Mouse (Mus musculus) liver, embryonic 12.5 days (tissue): Measurements from ENCODE around the gene Scn1b. TPM values are rescaled to one million over a fixed set of nuclear protein-coding genes. Genes with fewer than 3 reads are reported as not detected.

ENCODE experiments used
- ATAC-seq: fragments of 200-750 bp; cut with Nextera tagmentation; 2 replicates; pipeline ENCODE4 v1.8.0; 2017; ENCODE audit warnings: moderate number of reproducible peaks, mild to moderate bottlenecking, moderate library complexity
- H3K27ac ChIP-seq: fragments of 300-500 bp; sonication (generic); 2 replicates; pipeline ENCODE4 v1.5.1; 2016; ENCODE audit warnings: mild to moderate bottlenecking
- H3K27me3 ChIP-seq: fragments of 300-500 bp; sonication (generic); replicated peaks from 2 replicates; pipeline ENCODE4 v1.6.1; 2016; ENCODE audit warnings: mild to moderate bottlenecking, moderate library complexity
- H3K36me3 ChIP-seq: fragments of 300-500 bp; sonication (generic); 2 replicates; pipeline ENCODE4 v1.6.1; 2016; ENCODE audit warnings: mild to moderate bottlenecking, moderate library complexity
- H3K4me1 ChIP-seq: fragments of 300-500 bp; sonication (generic); 2 replicates; pipeline ENCODE4 v1.6.1; 2016
- H3K4me2 ChIP-seq: fragments of 300-500 bp; sonication (generic); 2 replicates; pipeline ENCODE4 v1.6.1; 2016; ENCODE audit warnings: mild to moderate bottlenecking, moderate library complexity
- H3K4me3 ChIP-seq: fragments of 300-500 bp; sonication (generic); 2 replicates; pipeline ENCODE4 v1.5.1; 2016; ENCODE audit warnings: mild to moderate bottlenecking, moderate library complexity
- H3K9ac ChIP-seq: fragments of 300-500 bp; sonication (generic); 2 replicates; pipeline ENCODE4 v1.6.1; 2016; ENCODE audit warnings: mild to moderate bottlenecking, moderate library complexity
- H3K9me3 ChIP-seq: fragments of 300-500 bp; sonication (generic); replicated peaks from 2 replicates; pipeline ENCODE4 v1.6.1; 2016; ENCODE audit warnings: mild to moderate bottlenecking, moderate library complexity
- WGBS: fragments of 180-500 bp; shearing (Covaris S2); methylation state at CpG from one replicate; pipeline ENCODE4 v1.1.7; 2016; ENCODE audit not compliant: insufficient replicate concordance; 5-methylcytosine and 5-hydroxymethylcytosine counted together
- polyA plus RNA-seq: library from polyadenylated mRNA; unstranded; fragments of >200 nt; fragmentation: Nextera tagmentation; extraction: Ambion mirVana; gene quantifications from 2 replicates; pipeline ENCODE4 v1.2.1, GENCODE M21; 2016

Scn1b gene
- 0.97 and 1.2 TPM in 2 replicates for polyA plus RNA-seq

DNA sequence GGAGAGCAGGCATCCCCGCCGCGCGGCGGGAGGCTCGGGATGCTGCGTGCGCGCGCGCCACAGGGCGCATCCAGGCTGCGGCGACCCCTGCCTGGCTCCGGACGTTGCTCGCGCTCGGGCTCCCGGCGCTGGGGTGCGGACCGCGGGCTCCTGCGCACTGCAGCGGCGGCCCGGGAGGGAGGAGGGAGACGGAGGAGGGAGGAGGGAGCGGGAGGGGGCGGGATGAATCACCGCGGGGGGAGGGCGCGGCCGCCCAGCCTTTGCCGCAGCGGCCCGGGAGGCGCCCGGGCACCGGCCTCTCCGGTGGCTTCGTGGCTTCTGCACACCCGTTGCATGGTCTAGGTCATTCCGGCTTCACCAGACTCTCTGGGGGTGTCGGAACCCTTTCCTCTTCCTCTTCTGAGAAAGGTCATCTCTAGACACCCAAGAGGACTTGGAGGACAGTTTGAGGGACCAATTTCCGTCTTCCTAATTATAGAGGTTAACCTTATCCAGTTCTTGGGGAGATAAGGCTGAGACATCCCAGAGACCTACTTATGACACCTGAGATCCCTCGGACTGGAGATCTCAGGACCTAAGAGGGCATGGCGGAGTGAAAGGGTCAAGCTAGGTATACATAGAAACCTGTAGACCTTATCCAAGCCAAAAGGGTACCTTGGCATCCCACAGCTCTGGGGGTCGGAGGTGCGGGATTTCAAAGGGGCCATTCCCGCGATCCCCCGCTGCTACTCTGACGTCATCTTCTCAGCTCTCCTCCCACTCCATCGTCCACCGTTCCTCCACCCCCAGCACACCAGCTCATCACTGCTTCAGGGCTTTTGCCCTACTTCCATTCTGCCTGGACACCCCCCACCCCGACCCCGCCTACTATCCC, at the start of gene Scn1b:
TSS of gene Scn1b (minus strand) at position 153 of the 874 bp plus-strand sequence.
- Histone ChIP-seq H3K9ac (peak within 1 kb of the TSS; percentile 39), H3K27me3 (peaks cover 55% of the 10 kb centered on the region), H3K4me1 (peaks cover 11% of the 10 kb centered on the region; the same call in 1 of the 2 replicates), H3K9me3 (no peaks in the 10 kb centered on the region), H3K36me3 (peaks cover 40% of the 10 kb centered on the region), H3K27ac (no peak within 1 kb of the TSS), H3K4me2 (peak within 1 kb of the TSS; percentile 73), H3K4me3 (peak within 1 kb of the TSS; percentile 54)
- 3% methylated on average over 37 of the region's 60 CpGs for WGBS
- ATAC-seq, result no peak; the same call in 1 of the 2 replicates

DNA sequence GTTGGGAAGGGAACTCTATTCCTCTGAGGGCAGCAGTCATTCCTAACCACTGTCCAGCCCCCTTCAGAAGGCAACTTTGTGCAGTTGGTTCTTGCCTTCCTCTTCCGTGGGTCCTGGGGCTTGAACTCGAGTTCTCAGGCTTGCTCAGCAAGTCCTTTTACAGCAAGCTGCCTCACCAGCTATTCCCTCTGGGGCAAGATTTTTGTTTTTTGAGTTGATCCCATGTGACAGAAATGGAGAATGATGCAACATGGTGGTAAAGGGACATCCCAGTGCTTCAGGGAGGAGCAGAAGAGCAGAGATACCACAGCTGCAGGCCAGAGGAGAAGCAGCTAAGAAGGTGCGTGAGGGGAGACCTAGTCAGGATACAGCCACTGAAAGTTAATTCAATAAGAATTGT, 48.3 kb upstream of the Scn1b start:
- Histone ChIP-seq H3K36me3 (no peaks in the 10 kb centered on the region), H3K4me2 (no peak overlapping the region), H3K27ac (no peak overlapping the region), H3K4me3 (no peak overlapping the region), H3K4me1 (no peaks in the 10 kb centered on the region), H3K9me3 (no peaks in the 10 kb centered on the region), H3K9ac (no peak overlapping the region), H3K27me3 (peaks cover 4% of the 10 kb centered on the region)
- 55% methylated on average over 3 of the region's 3 CpGs for WGBS
- no peak for ATAC-seq

- H3K4me1 ChIP-seq, result no peaks in the 10 kb centered on the region
- H3K36me3 ChIP-seq, result no peaks in the 10 kb centered on the region
- no peak overlapping the region for H3K4me3 ChIP-seq
- no peak for ATAC-seq
- no peak overlapping the region for H3K4me2 ChIP-seq
- no peaks in the 10 kb centered on the region for H3K9me3 ChIP-seq
- no peak overlapping the region for H3K27ac ChIP-seq
- WGBS, result 48% methylated on average over 8 of the region's 8 CpGs
- peaks cover 4% of the 10 kb centered on the region for H3K27me3 ChIP-seq
- H3K9ac ChIP-seq, result no peak overlapping the region
These were observed 47.7 kb upstream of the Scn1b start for GRCm38 (mm10) chr7:31174466-31174865.

DNA sequence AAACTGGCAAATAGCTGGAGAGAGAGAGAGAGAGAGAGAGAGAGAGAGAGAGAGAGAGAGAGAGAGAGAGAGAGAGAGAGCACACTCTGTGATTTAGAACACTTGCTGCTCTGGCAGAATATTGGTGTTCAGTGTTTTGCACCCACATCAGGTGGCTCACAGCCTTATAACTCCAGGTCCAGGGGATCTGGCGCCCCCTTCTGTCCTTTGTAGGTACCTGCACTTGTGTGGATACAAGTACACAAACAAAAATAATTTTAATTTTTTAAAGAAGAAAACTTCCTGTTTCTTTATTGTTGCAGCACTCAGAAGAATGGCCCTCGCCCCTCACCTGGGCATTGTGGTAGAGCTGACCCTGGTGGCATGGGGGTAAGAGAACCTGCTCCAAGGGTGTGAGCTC, 45.4 kb upstream of the Scn1b start:
- Histone ChIP-seq H3K4me2 (no peak overlapping the region), H3K36me3 (no peaks in the 10 kb centered on the region), H3K9me3 (no peaks in the 10 kb centered on the region), H3K27me3 (peaks cover under 1% of the 10 kb centered on the region; the same call in 1 of the 2 replicates), H3K4me1 (no peaks in the 10 kb centered on the region), H3K9ac (no peak overlapping the region), H3K4me3 (no peak overlapping the region), H3K27ac (no peak overlapping the region)
- no peak for ATAC-seq
- WGBS, result 6% methylated on average over 2 of the region's 2 CpGs

- no peaks in the 10 kb centered on the region for H3K4me1 ChIP-seq
- no peak overlapping the region for H3K9ac ChIP-seq
- WGBS, result 89% methylated on average over 9 of the region's 9 CpGs
- no peaks in the 10 kb centered on the region for H3K27me3 ChIP-seq
- H3K27ac ChIP-seq, result no peak overlapping the region
- no peaks in the 10 kb centered on the region for H3K9me3 ChIP-seq
- no peak overlapping the region for H3K4me3 ChIP-seq
- ATAC-seq, result no peak
- H3K36me3 ChIP-seq, result no peaks in the 10 kb centered on the region
- no peak overlapping the region for H3K4me2 ChIP-seq
These were observed 43.7 kb upstream of the Scn1b start for GRCm38 (mm10) chr7:31170520-31170919.

- ATAC-seq, result peak; percentile 52
- no peak overlapping the region for H3K4me3 ChIP-seq
- H3K4me1 ChIP-seq, result no peaks in the 10 kb centered on the region
- H3K4me2 ChIP-seq, result no peak overlapping the region
- H3K36me3 ChIP-seq, result no peaks in the 10 kb centered on the region
- 15% methylated on average over 8 of the region's 8 CpGs for WGBS
- H3K9me3 ChIP-seq, result no peaks in the 10 kb centered on the region
- no peak overlapping the region for H3K27ac ChIP-seq
- no peak overlapping the region for H3K9ac ChIP-seq
- no peaks in the 10 kb centered on the region for H3K27me3 ChIP-seq
These were observed 41.6 kb upstream of the Scn1b start for GRCm38 (mm10) chr7:31168412-31168811.

- Histone ChIP-seq H3K4me2 (no peak overlapping the region), H3K4me1 (peaks cover 20% of the 10 kb centered on the region), H3K36me3 (no peaks in the 10 kb centered on the region), H3K9ac (no peak overlapping the region), H3K9me3 (no peaks in the 10 kb centered on the region), H3K4me3 (no peak overlapping the region), H3K27me3 (no peaks in the 10 kb centered on the region), H3K27ac (no peak overlapping the region)
- no peak for ATAC-seq
- WGBS, result 35% methylated on average over 1 of the region's 1 CpGs
These were observed 37.9 kb upstream of the Scn1b start for GRCm38 (mm10) chr7:31164748-31165147.

GRCm38 (mm10) chr7:31163666-31164577, 37.1 kb upstream of the Scn1b start:
- Histone ChIP-seq H3K27me3 (no peaks in the 10 kb centered on the region), H3K4me1 (peaks cover 20% of the 10 kb centered on the region), H3K4me2 (no peak overlapping the region), H3K27ac (no peak overlapping the region), H3K9me3 (no peaks in the 10 kb centered on the region), H3K9ac (no peak overlapping the region), H3K36me3 (no peaks in the 10 kb centered on the region), H3K4me3 (no peak overlapping the region)
- no peak for ATAC-seq
- WGBS, result 64% methylated on average over 3 of the region's 3 CpGs

DNA sequence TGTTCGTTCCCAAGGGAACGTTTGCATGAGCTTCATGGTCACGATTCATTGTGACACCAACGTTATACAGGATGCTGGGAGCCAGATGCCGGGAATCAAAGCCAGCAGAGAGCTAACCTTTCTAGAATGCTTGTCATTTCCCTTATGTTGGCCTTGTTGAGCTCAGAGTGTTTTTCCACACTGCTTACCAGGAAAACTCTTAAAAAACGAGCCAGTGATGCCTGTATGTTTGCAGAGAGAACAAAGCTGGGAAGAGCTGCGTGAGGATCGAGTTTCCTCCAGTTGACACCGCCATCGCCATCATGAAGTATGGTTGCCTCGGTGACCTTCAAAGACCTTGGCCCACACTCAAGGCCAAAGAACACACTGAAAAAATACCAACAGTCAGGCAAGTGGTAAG, 35.5 kb upstream of the Scn1b start:
- ATAC-seq, result no peak
- Histone ChIP-seq H3K4me2 (no peak overlapping the region), H3K36me3 (no peaks in the 10 kb centered on the region), H3K27ac (no peak overlapping the region), H3K4me1 (peaks cover 20% of the 10 kb centered on the region), H3K9me3 (no peaks in the 10 kb centered on the region), H3K9ac (no peak overlapping the region), H3K4me3 (no peak overlapping the region), H3K27me3 (no peaks in the 10 kb centered on the region)
- WGBS, result 71% methylated on average over 11 of the region's 11 CpGs

- no peak overlapping the region for H3K4me2 ChIP-seq
- H3K9ac ChIP-seq, result no peak overlapping the region
- no peaks in the 10 kb centered on the region for H3K27me3 ChIP-seq
- no peaks in the 10 kb centered on the region for H3K36me3 ChIP-seq
- H3K27ac ChIP-seq, result no peak overlapping the region
- WGBS, result 33% methylated on average over 3 of the region's 3 CpGs
- H3K4me3 ChIP-seq, result no peak overlapping the region
- no peak for ATAC-seq
- H3K4me1 ChIP-seq, result peaks cover 22% of the 10 kb centered on the region
- no peaks in the 10 kb centered on the region for H3K9me3 ChIP-seq
These were observed 35.0 kb upstream of the Scn1b start for GRCm38 (mm10) chr7:31161831-31162230.

- Histone ChIP-seq H3K27ac (peak overlapping the region; percentile 3; the same call in 1 of the 2 replicates), H3K36me3 (no peaks in the 10 kb centered on the region), H3K27me3 (no peaks in the 10 kb centered on the region), H3K4me3 (no peak overlapping the region), H3K4me1 (peaks cover 28% of the 10 kb centered on the region), H3K9me3 (no peaks in the 10 kb centered on the region), H3K4me2 (no peak overlapping the region), H3K9ac (no peak overlapping the region)
- ATAC-seq, result no peak
- WGBS, result 50% methylated on average over 3 of the region's 3 CpGs
These were observed 34.4 kb upstream of the Scn1b start for GRCm38 (mm10) chr7:31161246-31161645.

DNA sequence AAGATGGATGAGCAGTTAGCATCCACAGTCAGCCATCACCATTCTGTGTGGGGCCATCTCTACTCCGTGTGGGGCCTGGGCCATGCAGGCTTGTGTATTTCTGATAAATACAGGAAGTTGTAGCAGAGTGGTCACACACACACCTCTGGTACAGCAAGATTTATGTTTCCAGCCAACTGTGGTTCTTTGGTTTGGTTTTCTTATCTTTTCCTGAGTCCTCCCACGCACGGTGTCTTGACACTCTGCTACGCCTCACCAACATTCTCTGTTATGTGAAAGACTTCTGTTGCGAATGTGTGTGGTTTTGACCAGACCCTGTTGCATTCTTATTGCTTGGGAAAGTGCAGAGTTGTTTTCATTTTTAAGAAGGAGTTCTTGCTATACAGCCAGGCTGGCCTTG, 34.0 kb upstream of the Scn1b start:
- WGBS, result 14% methylated on average over 5 of the region's 5 CpGs
- ATAC-seq, result no peak
- H3K27ac ChIP-seq, result peak overlapping the region; percentile 3; the same call in 1 of the 2 replicates

More for the DNA sequence above, 34.0 kb upstream of the Scn1b start:
- H3K9me3 ChIP-seq, result no peaks in the 10 kb centered on the region
- H3K4me3 ChIP-seq, result no peak overlapping the region
- no peak overlapping the region for H3K4me2 ChIP-seq
- H3K4me1 ChIP-seq, result peaks cover 32% of the 10 kb centered on the region
- H3K36me3 ChIP-seq, result no peaks in the 10 kb centered on the region
- no peaks in the 10 kb centered on the region for H3K27me3 ChIP-seq
- no peak overlapping the region for H3K9ac ChIP-seq
